Mouse (Mus musculus): ENCODE data around the gene Gpr157. TPM values are rescaled to one million over a fixed set of nuclear protein-coding genes. Genes with fewer than 3 reads are reported as not detected.

Gene Gpr157
- polyA plus RNA-seq, 1 experiment = 5.0 TPM

- no peak overlapping the region for H3K4me3 ChIP-seq (replicated peaks; ENCODE audit: extremely low read depth, low read depth, low read length)
- no peak for DNase-seq
- H3K4me1 ChIP-seq (ENCODE audit: control insufficient read depth, insufficient read depth, low read length) = no peaks in the 10 kb centered on the region
- 42% methylated on average over 5 of the region's 5 CpGs for WGBS
- TF ChIP-seq CTCF (IDR thresholded peaks at IDR 0.05; ENCODE audit: insufficient read depth, low read length) (no peak), POLR2A (IDR thresholded peaks at IDR 0.05; ENCODE audit: borderline replicate concordance, extremely low read depth, low read depth, low read length) (no peak)
Observed at GRCm38 (mm10) chr4:150117311-150117710, 30.1 kb downstream of the Gpr157 start.

- H3K4me1 ChIP-seq (ENCODE audit: control insufficient read depth, insufficient read depth, low read length) = no peaks in the 10 kb centered on the region
- TF ChIP-seq CTCF (IDR thresholded peaks at IDR 0.05; ENCODE audit: insufficient read depth, low read length) (no peak), POLR2A (IDR thresholded peaks at IDR 0.05; ENCODE audit: borderline replicate concordance, extremely low read depth, low read depth, low read length) (no peak)
- no peak overlapping the region for H3K4me3 ChIP-seq (replicated peaks; ENCODE audit: extremely low read depth, low read depth, low read length)
- no peak for DNase-seq
- 73% methylated on average over 6 of the region's 6 CpGs for WGBS
Observed at GRCm38 (mm10) chr4:150118163-150118562, 31.0 kb downstream of the Gpr157 start.

GRCm38 (mm10) chr4:150119055-150119454, 31.9 kb downstream of the Gpr157 start, which contains the start of gene Slc2a5:
Slc2a5 (plus strand) TSS chr4:150119283.
- H3K4me1 ChIP-seq (ENCODE audit: control insufficient read depth, insufficient read depth, low read length) = no peaks in the 10 kb centered on the region
- H3K4me3 ChIP-seq (replicated peaks; ENCODE audit: extremely low read depth, low read depth, low read length) = no peak within 1 kb of the TSS
- DNase-seq = no peak
- TF ChIP-seq POLR2A (IDR thresholded peaks at IDR 0.05; ENCODE audit: borderline replicate concordance, extremely low read depth, low read depth, low read length) (no peak), CTCF (IDR thresholded peaks at IDR 0.05; ENCODE audit: insufficient read depth, low read length) (no peak)
- 32% methylated on average over 15 of the region's 15 CpGs for WGBS

GRCm38 (mm10) chr4:150119640-150120039, 32.5 kb downstream of the Gpr157 start:
- 46% methylated on average over 14 of the region's 14 CpGs for WGBS
- Histone ChIP-seq H3K4me1 (ENCODE audit: control insufficient read depth, insufficient read depth, low read length) (no peaks in the 10 kb centered on the region), H3K4me3 (replicated peaks; ENCODE audit: extremely low read depth, low read depth, low read length) (no peak overlapping the region)
- DNase-seq = no peak
- TF ChIP-seq CTCF (IDR thresholded peaks at IDR 0.05; ENCODE audit: insufficient read depth, low read length) = no peak
- no peak for TF ChIP-seq POLR2A (IDR thresholded peaks at IDR 0.05; ENCODE audit: borderline replicate concordance, extremely low read depth, low read depth, low read length)

GRCm38 (mm10) chr4:150120173-150120833, 33.1 kb downstream of the Gpr157 start:
- DNase-seq = no peak
- H3K4me3 ChIP-seq (replicated peaks; ENCODE audit: extremely low read depth, low read depth, low read length) = no peak overlapping the region
- no peaks in the 10 kb centered on the region for H3K4me1 ChIP-seq (ENCODE audit: control insufficient read depth, insufficient read depth, low read length)
- WGBS = 35% methylated on average over 15 of the region's 15 CpGs
- TF ChIP-seq POLR2A (IDR thresholded peaks at IDR 0.05; ENCODE audit: borderline replicate concordance, extremely low read depth, low read depth, low read length) = no peak
- no peak for TF ChIP-seq CTCF (IDR thresholded peaks at IDR 0.05; ENCODE audit: insufficient read depth, low read length)

GRCm38 (mm10) chr4:150121430-150121829, 34.3 kb downstream of the Gpr157 start:
- H3K4me1 ChIP-seq (ENCODE audit: control insufficient read depth, insufficient read depth, low read length) = no peaks in the 10 kb centered on the region
- TF ChIP-seq CTCF (IDR thresholded peaks at IDR 0.05; ENCODE audit: insufficient read depth, low read length) (no peak), POLR2A (IDR thresholded peaks at IDR 0.05; ENCODE audit: borderline replicate concordance, extremely low read depth, low read depth, low read length) (no peak)
- WGBS = 71% methylated on average over 8 of the region's 8 CpGs
- no peak for DNase-seq
- no peak overlapping the region for H3K4me3 ChIP-seq (replicated peaks; ENCODE audit: extremely low read depth, low read depth, low read length)

GRCm38 (mm10) chr4:150122476-150122875, 35.3 kb downstream of the Gpr157 start:
- H3K4me1 ChIP-seq (ENCODE audit: control insufficient read depth, insufficient read depth, low read length) = no peaks in the 10 kb centered on the region
- no peak for TF ChIP-seq POLR2A (IDR thresholded peaks at IDR 0.05; ENCODE audit: borderline replicate concordance, extremely low read depth, low read depth, low read length)
- no peak for TF ChIP-seq CTCF (IDR thresholded peaks at IDR 0.05; ENCODE audit: insufficient read depth, low read length)
- WGBS = 46% methylated on average over 3 of the region's 3 CpGs
- no peak for DNase-seq
- no peak overlapping the region for H3K4me3 ChIP-seq (replicated peaks; ENCODE audit: extremely low read depth, low read depth, low read length)

GRCm38 (mm10) chr4:150126373-150126772, 39.2 kb downstream of the Gpr157 start:
- no peaks in the 10 kb centered on the region for H3K4me1 ChIP-seq (ENCODE audit: control insufficient read depth, insufficient read depth, low read length)
- H3K4me3 ChIP-seq (replicated peaks; ENCODE audit: extremely low read depth, low read depth, low read length) = no peak overlapping the region
- no peak for TF ChIP-seq CTCF (IDR thresholded peaks at IDR 0.05; ENCODE audit: insufficient read depth, low read length)
- no peak for TF ChIP-seq POLR2A (IDR thresholded peaks at IDR 0.05; ENCODE audit: borderline replicate concordance, extremely low read depth, low read depth, low read length)
- DNase-seq = no peak
- 84% methylated on average over 5 of the region's 5 CpGs for WGBS

GRCm38 (mm10) chr4:150127894-150128293, 40.7 kb downstream of the Gpr157 start:
- no peak for DNase-seq
- Histone ChIP-seq H3K4me1 (ENCODE audit: control insufficient read depth, insufficient read depth, low read length) (no peaks in the 10 kb centered on the region), H3K4me3 (replicated peaks; ENCODE audit: extremely low read depth, low read depth, low read length) (no peak overlapping the region)
- TF ChIP-seq CTCF (IDR thresholded peaks at IDR 0.05; ENCODE audit: insufficient read depth, low read length) = no peak
- TF ChIP-seq POLR2A (IDR thresholded peaks at IDR 0.05; ENCODE audit: borderline replicate concordance, extremely low read depth, low read depth, low read length) = no peak
- 90% methylated on average over 7 of the region's 7 CpGs for WGBS

- Histone ChIP-seq H3K4me3 (replicated peaks; ENCODE audit: extremely low read depth, low read depth, low read length) (no peak overlapping the region), H3K4me1 (ENCODE audit: control insufficient read depth, insufficient read depth, low read length) (no peaks in the 10 kb centered on the region)
- TF ChIP-seq CTCF (IDR thresholded peaks at IDR 0.05; ENCODE audit: insufficient read depth, low read length) = no peak
- TF ChIP-seq POLR2A (IDR thresholded peaks at IDR 0.05; ENCODE audit: borderline replicate concordance, extremely low read depth, low read depth, low read length) = no peak
- no peak for DNase-seq
- 77% methylated on average over 8 of the region's 8 CpGs for WGBS
Observed at GRCm38 (mm10) chr4:150128571-150128970, 41.4 kb downstream of the Gpr157 start.
